Mouse (Mus musculus) neutrophil, adult 5-6 weeks (primary cell): Measurements from ENCODE around the gene Sptb. TPM values are rescaled to one million over a fixed set of nuclear protein-coding genes. Genes with fewer than 3 reads are reported as not detected.

Source experiments
- ATAC-seq: fragments of 151-379, 151-347 bp; 2 replicates; pipeline ENCODE4 v1.8.0; 2017; ENCODE audit warnings: mild to moderate bottlenecking, moderate TSS enrichment; ENCODE audit not compliant: insufficient number of reproducible peaks, poor library complexity, low FRiP score, severe bottlenecking; ENCODE audit errors: extremely low read depth
- total RNA-seq: library from RNA; stranded (forward); fragments of 200-1000 nt; gene quantifications from 2 replicates; pipeline ENCODE4 v1.2.3, GENCODE M21; 2017

The Sptb gene
- total RNA-seq, 1 experiment from 2014 or later: 2.0 TPM

GRCm38 (mm10) chr12:76583454-76583853 is 126.9 kb downstream of the Sptb start:
- ATAC-seq: no peak

GRCm38 (mm10) chr12:76582841-76583240 is 127.5 kb downstream of the Sptb start:
- no peak for ATAC-seq

GRCm38 (mm10) chr12:76582139-76582538 is 128.2 kb downstream of the Sptb start:
- no peak for ATAC-seq

- no peak for ATAC-seq
These were observed 130.5 kb downstream of the Sptb start for GRCm38 (mm10) chr12:76579806-76580205.

- no peak for ATAC-seq
These were observed 131.9 kb downstream of the Sptb start for GRCm38 (mm10) chr12:76578465-76578864.

GRCm38 (mm10) chr12:76577858-76578257 is 132.5 kb downstream of the Sptb start:
- ATAC-seq: no peak

- no peak for ATAC-seq
These were observed 133.5 kb downstream of the Sptb start for GRCm38 (mm10) chr12:76576806-76577205.

GRCm38 (mm10) chr12:76576061-76576460 is 134.3 kb downstream of the Sptb start:
- ATAC-seq: no peak

GRCm38 (mm10) chr12:76574815-76575214 is 135.5 kb downstream of the Sptb start:
- ATAC-seq: no peak

GRCm38 (mm10) chr12:76573381-76573780 is 137.0 kb downstream of the Sptb start:
- no peak for ATAC-seq

GRCm38 (mm10) chr12:76572261-76573251 is 137.8 kb downstream of the Sptb start:
- no peak for ATAC-seq

GRCm38 (mm10) chr12:76571266-76571665 is 139.1 kb downstream of the Sptb start:
- no peak for ATAC-seq

GRCm38 (mm10) chr12:76570221-76570940 is 140.0 kb downstream of the Sptb start:
- ATAC-seq: no peak

- ATAC-seq: no peak
These were observed 144.1 kb downstream of the Sptb start for GRCm38 (mm10) chr12:76566284-76566683.

- ATAC-seq: no peak
These were observed 148.2 kb downstream of the Sptb start for GRCm38 (mm10) chr12:76562196-76562595.

- ATAC-seq: no peak
These were observed 152.1 kb downstream of the Sptb start for GRCm38 (mm10) chr12:76558206-76558605.

GRCm38 (mm10) chr12:76556745-76557389 is 153.5 kb downstream of the Sptb start:
- ATAC-seq: no peak

- ATAC-seq: no peak
These were observed 154.2 kb downstream of the Sptb start for GRCm38 (mm10) chr12:76556187-76556586.

- ATAC-seq: no peak
These were observed 155.4 kb downstream of the Sptb start for GRCm38 (mm10) chr12:76554871-76555386.
